Mouse (Mus musculus): ENCODE measurements around the gene Lmbr1l. TPM values are rescaled to one million over a fixed set of nuclear protein-coding genes. Genes with fewer than 3 reads are reported as not detected.

Gene Lmbr1l
- polyA plus RNA-seq, 1 experiment from 2014 or later = 17.0 TPM

DNA sequence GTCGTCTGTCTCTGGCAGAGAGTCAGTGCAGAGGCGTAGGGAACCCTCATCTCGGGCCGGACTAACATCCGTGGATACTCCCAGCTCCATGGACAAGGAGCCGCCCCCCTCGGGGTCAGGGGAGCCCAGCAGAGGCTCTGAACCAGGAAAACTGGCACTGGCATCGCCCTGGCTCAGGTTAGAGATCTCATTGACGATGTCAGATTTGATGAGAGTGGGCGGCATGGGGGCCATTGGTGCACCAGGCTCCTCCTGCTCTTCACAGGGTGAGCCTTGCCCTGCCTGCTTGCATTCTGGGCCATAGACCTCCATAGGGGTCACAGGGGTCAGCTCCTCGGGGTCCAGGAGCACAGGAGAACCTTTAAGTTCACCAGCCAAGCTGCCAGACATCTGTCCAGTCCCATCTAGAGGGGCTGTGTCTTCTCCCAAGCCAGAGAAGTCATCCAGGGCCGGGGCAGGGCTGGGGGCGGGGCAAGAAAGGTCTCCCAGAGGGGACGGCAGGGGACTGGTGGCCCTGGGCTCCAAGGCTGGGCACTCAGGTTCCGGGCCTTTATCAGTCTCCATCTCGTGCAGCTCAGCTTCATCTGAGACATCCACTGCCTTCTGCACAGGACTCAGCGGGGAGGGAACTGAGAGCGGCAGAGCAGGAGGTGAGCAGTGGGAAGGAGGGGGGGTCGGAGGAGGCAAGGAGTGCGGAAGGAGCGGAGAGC, 56.2 kb downstream of the Lmbr1l start:
- no peaks in the 10 kb centered on the region for H3K27me3 ChIP-seq (replicated peaks; ENCODE audit: insufficient read depth, low read length)
- H3K4me1 ChIP-seq (ENCODE audit: insufficient read depth, low read depth, low read length) = no peaks in the 10 kb centered on the region
- TF ChIP-seq EP300 (IDR thresholded peaks at IDR 0.05) (no peak), CTCF (IDR thresholded peaks at IDR 0.05) (no peak)
- DNase-seq (ENCODE audit: low spot score) (no peak), ATAC-seq (no peak; the same call in 1 of the 2 replicates)
- no peak overlapping the region for H3K4me3 ChIP-seq (ENCODE audit: low read depth, low read length)
- no peak overlapping the region for H3K4me2 ChIP-seq (replicated peaks; ENCODE audit: low read depth, low read length)
- H3K9ac ChIP-seq (replicated peaks; ENCODE audit: low read depth) = no peak overlapping the region
- WGBS = 88% methylated on average over 21 of the region's 21 CpGs
- H3K36me3 ChIP-seq (ENCODE audit: insufficient read depth, low read length) = peaks cover 69% of the 10 kb centered on the region
- H3K9me3 ChIP-seq (ENCODE audit: low read length) = no peaks in the 10 kb centered on the region
- no peak overlapping the region for H3K27ac ChIP-seq (ENCODE audit: low read length)

DNA sequence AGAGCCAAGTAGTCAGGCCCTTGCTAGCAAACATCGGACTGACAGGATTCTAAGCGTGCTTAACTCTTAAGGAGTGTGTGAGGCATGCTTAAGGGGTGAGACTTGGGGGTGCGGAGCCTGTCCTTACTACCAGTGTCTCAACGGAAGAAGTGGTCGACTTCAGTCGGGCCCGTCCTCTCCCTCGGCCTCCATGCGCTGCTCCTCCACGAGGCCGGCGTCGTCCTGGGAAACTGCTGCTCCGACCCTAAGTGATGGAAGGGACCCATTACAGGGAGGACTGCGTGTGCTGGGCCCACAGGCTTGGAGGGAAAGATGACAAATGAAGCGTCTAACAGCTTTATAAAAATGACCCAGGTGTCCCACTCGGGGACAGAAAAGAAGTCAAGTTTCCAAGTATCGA, 57.1 kb downstream of the Lmbr1l start:
- no peak overlapping the region for H3K9ac ChIP-seq (replicated peaks; ENCODE audit: low read depth)
- 90% methylated on average over 18 of the region's 18 CpGs for WGBS
- H3K27ac ChIP-seq (ENCODE audit: low read length) = no peak overlapping the region
- ATAC-seq (no peak), DNase-seq (ENCODE audit: low spot score) (no peak)
- no peaks in the 10 kb centered on the region for H3K27me3 ChIP-seq (replicated peaks; ENCODE audit: insufficient read depth, low read length)
- peaks cover 74% of the 10 kb centered on the region for H3K36me3 ChIP-seq (ENCODE audit: insufficient read depth, low read length)
- TF ChIP-seq CTCF (IDR thresholded peaks at IDR 0.05) (no peak), EP300 (IDR thresholded peaks at IDR 0.05) (no peak)
- no peak overlapping the region for H3K4me2 ChIP-seq (replicated peaks; ENCODE audit: low read depth, low read length)
- H3K4me3 ChIP-seq (ENCODE audit: low read depth, low read length) = no peak overlapping the region
- H3K4me1 ChIP-seq (ENCODE audit: insufficient read depth, low read depth, low read length) = no peaks in the 10 kb centered on the region
- no peaks in the 10 kb centered on the region for H3K9me3 ChIP-seq (ENCODE audit: low read length)

DNA sequence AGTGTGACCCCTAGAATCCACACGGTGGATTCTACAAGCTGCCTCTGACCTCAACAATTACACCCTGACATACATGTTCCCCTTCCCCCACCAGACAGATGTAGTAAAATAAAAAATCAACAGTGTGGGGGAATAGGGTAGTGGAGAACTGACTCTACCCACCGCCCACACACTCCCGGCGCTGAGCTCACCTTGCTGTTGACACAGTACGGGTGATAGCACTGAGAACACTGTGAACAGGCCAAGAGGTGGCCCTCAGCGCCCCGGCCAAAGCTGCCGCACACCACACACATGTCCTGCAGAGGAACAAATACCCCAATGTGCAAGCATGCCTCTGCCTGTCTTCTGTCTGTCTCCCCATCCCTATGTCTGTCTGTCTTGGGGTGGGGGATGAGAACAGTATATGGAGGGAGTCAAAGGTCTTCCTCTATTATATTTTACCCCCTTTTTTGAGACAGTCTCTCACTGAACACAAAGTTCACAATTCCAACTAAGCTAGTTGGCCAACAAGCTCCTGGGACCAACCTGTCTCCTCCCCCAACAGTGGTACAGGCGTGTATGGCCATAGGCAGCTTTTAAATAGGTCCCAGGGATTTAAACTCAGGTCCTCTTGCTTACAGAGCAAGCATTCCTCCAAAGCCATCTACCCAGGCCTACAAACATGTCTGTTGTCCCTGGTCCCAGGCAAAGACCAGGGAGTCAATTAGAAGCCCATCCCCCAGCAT, 58.5 kb downstream of the Lmbr1l start:
- H3K27ac ChIP-seq (ENCODE audit: low read length) = no peak overlapping the region

DNA sequence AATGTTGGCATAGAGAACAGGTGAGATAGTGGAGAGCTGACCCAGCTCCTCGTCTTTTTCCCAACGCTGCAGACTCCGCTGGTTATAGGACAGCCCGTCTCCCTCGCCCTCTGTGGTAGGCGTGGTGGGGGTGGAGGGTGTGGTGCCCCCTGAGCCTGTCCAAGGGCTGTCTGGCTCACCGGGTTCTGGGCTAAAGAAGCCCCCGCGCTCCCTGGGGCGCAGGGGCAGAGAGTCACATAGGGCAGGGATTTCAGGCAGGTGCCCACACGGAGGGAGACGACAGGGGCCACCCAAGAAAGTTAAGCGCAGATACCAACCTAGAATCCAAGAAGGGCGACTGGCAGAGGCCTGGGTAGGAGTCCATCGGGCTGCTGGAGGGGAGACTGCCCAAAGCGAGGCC, 63.8 kb downstream of the Lmbr1l start:
- no peak overlapping the region for H3K4me3 ChIP-seq (ENCODE audit: low read depth, low read length)
- 85% methylated on average over 16 of the region's 16 CpGs for WGBS
- no peak for DNase-seq (ENCODE audit: low spot score)
- no peaks in the 10 kb centered on the region for H3K27me3 ChIP-seq (replicated peaks; ENCODE audit: insufficient read depth, low read length)
- H3K4me2 ChIP-seq (replicated peaks; ENCODE audit: low read depth, low read length) = no peak overlapping the region
- H3K9me3 ChIP-seq (ENCODE audit: low read length) = no peaks in the 10 kb centered on the region
- no peak for ATAC-seq
- no peak overlapping the region for H3K9ac ChIP-seq (replicated peaks; ENCODE audit: low read depth)
- no peak overlapping the region for H3K27ac ChIP-seq (ENCODE audit: low read length)
- no peak for TF ChIP-seq CTCF (IDR thresholded peaks at IDR 0.05)
- no peak for TF ChIP-seq EP300 (IDR thresholded peaks at IDR 0.05)
- H3K36me3 ChIP-seq (ENCODE audit: insufficient read depth, low read length) = peaks cover 94% of the 10 kb centered on the region
- H3K4me1 ChIP-seq (ENCODE audit: insufficient read depth, low read depth, low read length) = no peaks in the 10 kb centered on the region

More for the DNA sequence above, 58.5 kb downstream of the Lmbr1l start:
- H3K36me3 ChIP-seq (ENCODE audit: insufficient read depth, low read length) = peaks cover 81% of the 10 kb centered on the region
- WGBS = 74% methylated on average over 9 of the region's 9 CpGs
- TF ChIP-seq EP300 (IDR thresholded peaks at IDR 0.05) (no peak), CTCF (IDR thresholded peaks at IDR 0.05) (no peak)
- ATAC-seq (no peak), DNase-seq (ENCODE audit: low spot score) (no peak)
- H3K4me2 ChIP-seq (replicated peaks; ENCODE audit: low read depth, low read length) = no peak overlapping the region
- H3K4me1 ChIP-seq (ENCODE audit: insufficient read depth, low read depth, low read length) = no peaks in the 10 kb centered on the region
- H3K27me3 ChIP-seq (replicated peaks; ENCODE audit: insufficient read depth, low read length) = no peaks in the 10 kb centered on the region
- H3K4me3 ChIP-seq (ENCODE audit: low read depth, low read length) = no peak overlapping the region
- no peak overlapping the region for H3K9ac ChIP-seq (replicated peaks; ENCODE audit: low read depth)
- H3K9me3 ChIP-seq (ENCODE audit: low read length) = no peaks in the 10 kb centered on the region

Other genes starting within 250 kb of the Lmbr1l start
- gene Rnd1, start 240.8 kb downstream of the Lmbr1l start, polyA plus RNA-seq (2015; fragmentation: Nextera tagmentation; extraction: Ambion mirVana) = 3.1 and 3.9 TPM in 2 replicates
- gene Ccdc65, start 210.0 kb downstream of the Lmbr1l start, polyA plus RNA-seq (2015; fragmentation: Nextera tagmentation; extraction: Ambion mirVana) = 3.7 and 5.1 TPM in 2 replicates
- 45.2 and 45.5 TPM in 2 replicates for gene Fkbp11, start 190.0 kb downstream of the Lmbr1l start, polyA plus RNA-seq (2015; fragmentation: Nextera tagmentation; extraction: Ambion mirVana)
- gene Arf3, start 155.0 kb downstream of the Lmbr1l start, polyA plus RNA-seq (2015; fragmentation: Nextera tagmentation; extraction: Ambion mirVana) = 47.1 and 56.0 TPM in 2 replicates
- 0.13 and 0.14 TPM in 2 replicates for gene Wnt10b, start 140.1 kb downstream of the Lmbr1l start, polyA plus RNA-seq (2015; fragmentation: Nextera tagmentation; extraction: Ambion mirVana)
- gene Wnt1, start 128.4 kb downstream of the Lmbr1l start, polyA plus RNA-seq (2015; fragmentation: Nextera tagmentation; extraction: Ambion mirVana) = not detected in 2 replicates
- gene Ddn, start 108.7 kb downstream of the Lmbr1l start, polyA plus RNA-seq (2015; fragmentation: Nextera tagmentation; extraction: Ambion mirVana) = 0.04 TPM in 2 replicates
- 72.2 and 76.7 TPM in 2 replicates for gene Prkag1, start 86.7 kb downstream of the Lmbr1l start, polyA plus RNA-seq (2015; fragmentation: Nextera tagmentation; extraction: Ambion mirVana)
- gene Kmt2d, start 47.0 kb downstream of the Lmbr1l start, polyA plus RNA-seq (2015; fragmentation: Nextera tagmentation; extraction: Ambion mirVana) = 8.7 and 11.1 TPM in 2 replicates
- gene Rhebl1, start 23.7 kb downstream of the Lmbr1l start, polyA plus RNA-seq (2015; fragmentation: Nextera tagmentation; extraction: Ambion mirVana) = 8.1 and 10.2 TPM in 2 replicates
- 5.1 and 6.6 TPM in 2 replicates for gene Dhh, start 19.7 kb downstream of the Lmbr1l start, polyA plus RNA-seq (2015; fragmentation: Nextera tagmentation; extraction: Ambion mirVana)
- 415 and 427 TPM in 2 replicates for gene Tuba1b, start 16.3 kb upstream of the Lmbr1l start, polyA plus RNA-seq (2015; fragmentation: Nextera tagmentation; extraction: Ambion mirVana)
- not detected in 2 replicates for gene Gm49450, start 35.3 kb upstream of the Lmbr1l start, polyA plus RNA-seq (2015; fragmentation: Nextera tagmentation; extraction: Ambion mirVana)
- gene Tuba1a, start 35.5 kb upstream of the Lmbr1l start, polyA plus RNA-seq (2015; fragmentation: Nextera tagmentation; extraction: Ambion mirVana) = 881 and 945 TPM in 2 replicates
- 45.1 and 53.2 TPM in 2 replicates for gene Tuba1c, start 111.7 kb upstream of the Lmbr1l start, polyA plus RNA-seq (2015; fragmentation: Nextera tagmentation; extraction: Ambion mirVana)
- gene Prph, start 136.9 kb upstream of the Lmbr1l start, polyA plus RNA-seq (2015; fragmentation: Nextera tagmentation; extraction: Ambion mirVana) = 0.32 and 0.42 TPM in 2 replicates
- 0.95 and 0.99 TPM in 2 replicates for gene Troap, start 156.3 kb upstream of the Lmbr1l start, polyA plus RNA-seq (2015; fragmentation: Nextera tagmentation; extraction: Ambion mirVana)
- gene C1ql4, start 169.6 kb upstream of the Lmbr1l start, polyA plus RNA-seq (2015; fragmentation: Nextera tagmentation; extraction: Ambion mirVana) = not detected in 2 replicates
- gene Dnajc22, start 174.9 kb upstream of the Lmbr1l start, polyA plus RNA-seq (2015; fragmentation: Nextera tagmentation; extraction: Ambion mirVana) = 0.50 and 0.96 TPM in 2 replicates
- 13.7 and 16.3 TPM in 2 replicates for gene Spats2, start 207.7 kb upstream of the Lmbr1l start, polyA plus RNA-seq (2015; fragmentation: Nextera tagmentation; extraction: Ambion mirVana)